Mouse (Mus musculus): ENCODE measurements at regions not wholly inside any gene's neighbourhood (a gene's known extent, or its start where the extent isn't known, plus 50 kb on each side); places are given as distances from the start of the nearest gene placed in this dataset.

GRCm38 (mm10) chr4:71229796-71230496 is 527.8 kb downstream of the Gm11232 start:
- DNase-seq (ENCODE audit: low spot score in 2 of 2), result no peak

GRCm38 (mm10) chr4:71226653-71227052 is 531.1 kb downstream of the Gm11232 start:
- no peak for DNase-seq (ENCODE audit: low spot score in 2 of 2)

GRCm38 (mm10) chr4:71218060-71218459 is 539.7 kb downstream of the Gm11232 start:
- DNase-seq (ENCODE audit: low spot score in 2 of 2), result no peak

GRCm38 (mm10) chr4:71187801-71188200 is 570.0 kb downstream of the Gm11232 start:
- no peak for DNase-seq (ENCODE audit: low spot score in 2 of 2)

- no peak for DNase-seq (ENCODE audit: low spot score in 2 of 2)
Observed at GRCm38 (mm10) chr4:71177661-71178060, 580.1 kb downstream of the Gm11232 start.

- no peak for DNase-seq (ENCODE audit: low spot score in 2 of 2)
Observed at GRCm38 (mm10) chr4:71165802-71166201, 592.0 kb downstream of the Gm11232 start.

- DNase-seq (ENCODE audit: low spot score in 2 of 2), result no peak
Observed at GRCm38 (mm10) chr4:71131670-71132317, 597.0 kb upstream of the Megf9 start.

- DNase-seq (ENCODE audit: low spot score in 2 of 2), result no peak
Observed at GRCm38 (mm10) chr4:71130946-71131669, 596.3 kb upstream of the Megf9 start.

- no peak for DNase-seq (ENCODE audit: low spot score in 2 of 2)
Observed at GRCm38 (mm10) chr4:71129306-71129705, 594.5 kb upstream of the Megf9 start.
